Mouse (Mus musculus) MN1 (cell line): ENCODE measurements around the gene Crtac1.

ENCODE experiments used
- DNase-seq: peaks from one replicate; pipeline ENCODE4 v3.0.0-alpha.2; 2016; ENCODE audit warnings: low spot score

Crtac1 gene

GRCm38 (mm10) chr19:42237602-42238340 lies 193.8 kb downstream of the Crtac1 start:
- DNase-seq: no peak
